19 mouse cellular contexts compared by ENCODE assay signal in the genomic region with DNA sequence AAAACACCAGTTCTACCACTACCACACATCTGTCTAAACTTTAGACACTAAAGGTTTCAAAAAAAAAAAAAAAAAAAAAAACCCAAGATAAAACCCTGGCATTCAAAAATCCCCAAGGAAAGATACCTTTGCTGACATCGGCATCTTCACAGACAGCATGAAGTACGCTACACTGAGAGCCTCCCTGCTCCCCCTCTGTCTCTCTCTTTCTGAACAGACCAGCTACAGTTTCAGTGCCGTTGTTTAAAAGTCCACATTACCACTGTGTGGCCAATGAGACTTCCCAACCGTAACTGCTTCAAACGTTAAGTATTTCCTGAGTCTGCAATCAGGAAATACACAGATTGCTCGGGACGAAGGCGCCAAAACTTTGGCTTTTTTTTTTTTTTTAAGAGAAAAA.
DNase-seq lines count a peak whose midpoint lies in the region; ATAC-seq and TF ChIP-seq lines count a peak whose summit lies in the region.
"Had no signal": no experiment of that assay in that cellular context is flagged by ENCODE, and none has a peak within 500 bp of the region (broad histone marks: within the 10 kb centered on the region; RNA-seq: fewer than 3 reads in every experiment).

No protein-coding gene starts in this region.

- no peaks in the 10 kb centered on the region for H3K27me3 ChIP-seq in heart, embryonic 12.5 days (replicated peaks)
- no peaks in the 10 kb centered on the region for H3K27me3 ChIP-seq in heart, postnatal 0 days (ENCODE audit: control insufficient read depth, insufficient read depth, low read length)
- no peaks in the 10 kb centered on the region for H3K27me3 ChIP-seq in kidney, postnatal 0 days (ENCODE audit: insufficient read depth, low read length)
- H3K27me3 ChIP-seq: embryonic facial prominence, embryonic 12.5 days; forebrain, embryonic 12.5 days; hindbrain, embryonic 12.5 days had no signal

- no peak overlapping the region for H3K27ac ChIP-seq in heart, embryonic 12.5 days (ENCODE audit: poor library complexity, severe bottlenecking)
- no peak overlapping the region for H3K27ac ChIP-seq in heart, postnatal 0 days (ENCODE audit: low read depth)
- no peak overlapping the region for H3K27ac ChIP-seq in kidney, postnatal 0 days
- H3K27ac ChIP-seq: embryonic facial prominence, embryonic 12.5 days; forebrain, embryonic 12.5 days; hindbrain, embryonic 12.5 days had no signal

- no peak for ATAC-seq in heart, embryonic 12.5 days (ENCODE audit: insufficient number of reproducible peaks, low FRiP score)
- no peak for ATAC-seq in heart, postnatal 0 days (ENCODE audit: insufficient read depth, low read depth)
- ATAC-seq in kidney, postnatal 0 days (replicated peaks; ENCODE audit: low FRiP score, low read depth) = no peak
- ATAC-seq in common myeloid progenitor, adult 5-6 weeks (replicated peaks; ENCODE audit: low read depth, poor library complexity, severe bottlenecking) = 0 out of 2 replicates have a peak, but pooled peaks have one; percentile 18

- H3K4me3 ChIP-seq in heart, embryonic 12.5 days = no peak overlapping the region
- H3K4me3 ChIP-seq in heart, postnatal 0 days (ENCODE audit: low read depth, low read length) = no peak overlapping the region
- H3K4me3 ChIP-seq in kidney, postnatal 0 days (replicated peaks; ENCODE audit: low read depth, low read length) = no peak overlapping the region
- H3K4me3 ChIP-seq: embryonic facial prominence, embryonic 12.5 days; forebrain, embryonic 12.5 days; hindbrain, embryonic 12.5 days had no signal

- no peak for DNase-seq in heart, postnatal 4 days
- no peak for DNase-seq in heart, postnatal 0 days (ENCODE audit: low spot score)
- no peak for DNase-seq in heart, postnatal 14 days
- peak; percentile 72 for DNase-seq in kidney, postnatal 0 days (ENCODE audit: low spot score)
- no peak for DNase-seq in kidney, adult 8-10 months
- no peak for DNase-seq in gastrocnemius, postnatal 14 days
- DNase-seq: adrenal gland, adult 8-10 months; adrenal gland, postnatal 36 days; cerebellum, adult 2 months; embryo, embryonic 11 days; gastrocnemius, postnatal 25 days; heart, postnatal 36 days; kidney, adult 18-20 months had no signal

- no peak for TF ChIP-seq EP300 in heart, postnatal 0 days (IDR thresholded peaks at IDR 0.05; ENCODE audit: low read depth)

- no peak overlapping the region for H3K9ac ChIP-seq in heart, embryonic 12.5 days
- no peak overlapping the region for H3K9ac ChIP-seq in heart, postnatal 0 days (replicated peaks; ENCODE audit: low read depth, low read length)
- no peak overlapping the region for H3K9ac ChIP-seq in kidney, postnatal 0 days (ENCODE audit: low read depth, low read length)
- H3K9ac ChIP-seq: embryonic facial prominence, embryonic 12.5 days; forebrain, embryonic 12.5 days; hindbrain, embryonic 12.5 days had no signal

- peaks cover 28% of the 10 kb centered on the region for H3K4me1 ChIP-seq in heart, embryonic 12.5 days (replicated peaks)
- peaks cover 9% of the 10 kb centered on the region for H3K4me1 ChIP-seq in heart, postnatal 0 days (ENCODE audit: control insufficient read depth, insufficient read depth)
- H3K4me1 ChIP-seq in kidney, postnatal 0 days (replicated peaks; ENCODE audit: insufficient read depth, low read length) = peaks cover 5% of the 10 kb centered on the region; the same call in 1 of the 2 replicates

- no peaks in the 10 kb centered on the region for H3K9me3 ChIP-seq in heart, embryonic 12.5 days (replicated peaks)
- H3K9me3 ChIP-seq in heart, postnatal 0 days (replicated peaks; ENCODE audit: control insufficient read depth, low read length) = no peaks in the 10 kb centered on the region
- H3K9me3 ChIP-seq in kidney, postnatal 0 days (replicated peaks; ENCODE audit: low read length) = no peaks in the 10 kb centered on the region
- H3K9me3 ChIP-seq: embryonic facial prominence, embryonic 12.5 days; forebrain, embryonic 12.5 days; hindbrain, embryonic 12.5 days had no signal

- TF ChIP-seq CTCF in heart, postnatal 0 days (IDR thresholded peaks at IDR 0.05; ENCODE audit: low read depth) = no peak
- TF ChIP-seq CTCF in kidney, postnatal 0 days (IDR thresholded peaks at IDR 0.05; ENCODE audit: low read depth) = no peak

- H3K4me2 ChIP-seq in heart, embryonic 12.5 days = peak overlapping the region; percentile 24; the same call in 1 of the 2 replicates
- peak overlapping the region; percentile 33 for H3K4me2 ChIP-seq in heart, postnatal 0 days (ENCODE audit: low read depth, low read length)
- H3K4me2 ChIP-seq in kidney, postnatal 0 days (ENCODE audit: low read length) = peak overlapping the region; percentile 37; the same call in 1 of the 2 replicates
- H3K4me2 ChIP-seq: embryonic facial prominence, embryonic 12.5 days; forebrain, embryonic 12.5 days; hindbrain, embryonic 12.5 days had no signal

- H3K36me3 ChIP-seq in heart, embryonic 12.5 days = peaks cover 7% of the 10 kb centered on the region
- H3K36me3 ChIP-seq in heart, postnatal 0 days (replicated peaks; ENCODE audit: control insufficient read depth, insufficient read depth, low read length) = 0 out of 2 replicates have a peak, but pooled peaks cover 4% of the 10 kb centered on the region
- H3K36me3 ChIP-seq in kidney, postnatal 0 days (ENCODE audit: insufficient read depth, low read length) = no peaks in the 10 kb centered on the region
- H3K36me3 ChIP-seq: embryonic facial prominence, embryonic 12.5 days; forebrain, embryonic 12.5 days; G1E; hindbrain, embryonic 12.5 days had no signal

- WGBS in heart, embryonic 12.5 days = 51% methylated on average over 8 of the region's 8 CpGs
- whole genome bisulfite sequencing in heart, postnatal 0 days = 60% methylated on average over 8 of the region's 8 CpGs
- 23% methylated on average over 8 of the region's 8 CpGs for WGBS in kidney, postnatal 0 days

- intact Hi-C loops in heart, postnatal 14 days (cut with DNase I) = no loop called here
- intact Hi-C loops in gastrocnemius, postnatal 14 days (cut with DNase I; ENCODE audit: low total_unique reads) = loop anchor here (10.0 kb wide), 1 partner anchor 93 kb away; a partner anchor contains a TSS
